Mouse (Mus musculus) testis, adult 2 months (tissue): ENCODE results near the gene Hnrnpl. TPM values are rescaled to one million over a fixed set of nuclear protein-coding genes. Genes with fewer than 3 reads are reported as not detected.

ENCODE experiments used
- H3K27ac ChIP-seq: fragments of 200-500 bp; 2 replicates; pipeline ENCODE4 v1.5.1; 2012; ENCODE audit warnings: low read depth, low read length; ENCODE audit not compliant: control insufficient read depth, insufficient read depth
- H3K27me3 ChIP-seq: fragments of 200-500 bp; 2 replicates; pipeline ENCODE4 v1.6.1; 2012; ENCODE audit warnings: mild to moderate bottlenecking, low read length, moderate library complexity; ENCODE audit not compliant: control insufficient read depth, insufficient read depth
- H3K36me3 ChIP-seq: fragments of 200-500 bp; 2 replicates; pipeline ENCODE4 v1.6.1; 2012; ENCODE audit warnings: mild to moderate bottlenecking, low read length; ENCODE audit not compliant: control insufficient read depth, insufficient read depth
- H3K4me1 ChIP-seq: fragments of 200-500 bp; 2 replicates; pipeline ENCODE4 v1.6.1; 2012; ENCODE audit warnings: low read length; ENCODE audit not compliant: control insufficient read depth, insufficient read depth
- H3K4me3 ChIP-seq: fragments of 200-500 bp; 2 replicates; pipeline ENCODE4 v1.5.1; 2012; ENCODE audit warnings: low read depth, mild to moderate bottlenecking, low read length, moderate library complexity, mixed read lengths; ENCODE audit not compliant: control insufficient read depth
- CTCF ChIP-seq: fragments of 200-500 bp; IDR thresholded peaks from 2 replicates; pipeline ENCODE4 v1.5.1; 2012; ENCODE audit warnings: low read depth, mild to moderate bottlenecking, inconsistent platforms, low read length, moderate library complexity; ENCODE audit not compliant: control insufficient read depth, insufficient read depth, insufficient replicate concordance
- POLR2A ChIP-seq: fragments of 200-500 bp; IDR thresholded peaks from 2 replicates; pipeline ENCODE4 v1.6.1; 2012; ENCODE audit warnings: low read depth, mild to moderate bottlenecking, inconsistent platforms, low read length, moderate library complexity; ENCODE audit not compliant: control insufficient read depth
- polyA plus RNA-seq: library from polyadenylated mRNA; depleted of rRNA; stranded (reverse); fragments of >200 nt; gene quantifications from 2 replicates; pipeline ENCODE4 v1.2.3, GENCODE M21; 2012

Hnrnpl gene
- polyA plus RNA-seq, 1 experiment: 200 TPM

- no peak for TF ChIP-seq POLR2A
- TF ChIP-seq CTCF: no peak
- Histone ChIP-seq H3K4me3 (no peak overlapping the region), H3K36me3 (peaks cover 12% of the 10 kb centered on the region), H3K27ac (no peak overlapping the region), H3K27me3 (no peaks in the 10 kb centered on the region), H3K4me1 (no peaks in the 10 kb centered on the region; the same call in 1 of the 2 replicates)
Observed at GRCm38 (mm10) chr7:28815230-28815629, 6.9 kb downstream of the Hnrnpl start.

- Histone ChIP-seq H3K27ac (0 out of 2 replicates have a peak overlapping the region, but pooled peaks have one; percentile 3), H3K4me1 (no peaks in the 10 kb centered on the region; the same call in 1 of the 2 replicates), H3K4me3 (no peak overlapping the region), H3K36me3 (peaks cover 12% of the 10 kb centered on the region), H3K27me3 (no peaks in the 10 kb centered on the region)
- no peak for TF ChIP-seq CTCF
- TF ChIP-seq POLR2A: no peak
Observed at GRCm38 (mm10) chr7:28816201-28816600, 7.9 kb downstream of the Hnrnpl start.

- TF ChIP-seq CTCF (no peak), POLR2A (no peak)
- Histone ChIP-seq H3K4me3 (no peak overlapping the region), H3K36me3 (peaks cover 12% of the 10 kb centered on the region), H3K4me1 (no peaks in the 10 kb centered on the region; the same call in 1 of the 2 replicates), H3K27ac (no peak overlapping the region), H3K27me3 (no peaks in the 10 kb centered on the region)
Observed at GRCm38 (mm10) chr7:28816920-28817319, 8.6 kb downstream of the Hnrnpl start.

GRCm38 (mm10) chr7:28817524-28817923 lies 9.2 kb downstream of the Hnrnpl start:
- no peaks in the 10 kb centered on the region; the same call in 1 of the 2 replicates for H3K4me1 ChIP-seq
- TF ChIP-seq POLR2A: no peak
- TF ChIP-seq CTCF: no peak
- H3K27ac ChIP-seq: no peak overlapping the region
- peaks cover 11% of the 10 kb centered on the region for H3K36me3 ChIP-seq
- H3K27me3 ChIP-seq: no peaks in the 10 kb centered on the region
- H3K4me3 ChIP-seq: no peak overlapping the region

GRCm38 (mm10) chr7:28817957-28818356 lies 9.6 kb downstream of the Hnrnpl start:
- H3K27ac ChIP-seq: no peak overlapping the region
- H3K27me3 ChIP-seq: no peaks in the 10 kb centered on the region
- TF ChIP-seq CTCF (no peak), POLR2A (no peak)
- no peak overlapping the region for H3K4me3 ChIP-seq
- no peaks in the 10 kb centered on the region; the same call in 1 of the 2 replicates for H3K4me1 ChIP-seq
- peaks cover 10% of the 10 kb centered on the region for H3K36me3 ChIP-seq

- Histone ChIP-seq H3K27me3 (no peaks in the 10 kb centered on the region), H3K27ac (no peak overlapping the region), H3K36me3 (peaks cover 8% of the 10 kb centered on the region), H3K4me1 (no peaks in the 10 kb centered on the region; the same call in none of the 2 replicates), H3K4me3 (no peak overlapping the region)
- TF ChIP-seq POLR2A: no peak
- TF ChIP-seq CTCF: no peak
Observed at GRCm38 (mm10) chr7:28818436-28818835, 10.1 kb downstream of the Hnrnpl start.

GRCm38 (mm10) chr7:28818861-28819452 lies 10.6 kb downstream of the Hnrnpl start:
- Histone ChIP-seq H3K27me3 (no peaks in the 10 kb centered on the region), H3K36me3 (peaks cover 8% of the 10 kb centered on the region), H3K4me3 (no peak overlapping the region), H3K27ac (no peak overlapping the region), H3K4me1 (no peaks in the 10 kb centered on the region; the same call in none of the 2 replicates)
- TF ChIP-seq CTCF: no peak
- TF ChIP-seq POLR2A: no peak

- peaks cover 8% of the 10 kb centered on the region for H3K36me3 ChIP-seq
- no peak overlapping the region; the same call in 1 of the 2 replicates for H3K27ac ChIP-seq
- H3K4me3 ChIP-seq: no peak overlapping the region
- TF ChIP-seq CTCF: no peak
- TF ChIP-seq POLR2A: no peak
- H3K27me3 ChIP-seq: no peaks in the 10 kb centered on the region
- H3K4me1 ChIP-seq: peaks cover 4% of the 10 kb centered on the region
Observed at GRCm38 (mm10) chr7:28819571-28819970, 11.2 kb downstream of the Hnrnpl start.
